ENCODE assay signal across 12 mouse cellular contexts in the genomic region with DNA sequence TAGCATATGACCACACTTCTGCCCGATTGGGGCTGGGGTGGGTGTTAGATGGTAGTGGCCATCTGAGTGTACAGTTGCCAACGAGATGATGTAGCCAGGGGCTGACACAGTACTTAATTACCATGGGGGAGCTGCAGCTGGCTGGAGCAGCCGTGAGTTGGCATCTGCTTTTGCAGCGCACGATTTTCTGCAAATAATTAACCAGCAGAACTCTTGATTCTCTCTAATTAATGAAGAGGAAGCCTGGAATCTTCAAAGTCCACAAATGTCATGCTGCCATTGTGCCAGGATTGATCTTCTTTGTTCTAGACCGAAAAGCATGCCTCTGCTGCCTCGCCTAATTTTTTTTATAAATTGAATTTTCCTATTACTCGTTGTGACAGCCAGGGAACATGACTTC. TPM values are rescaled to one million over a fixed set of nuclear protein-coding genes. Genes with fewer than 3 reads are reported as not detected.
DNase-seq lines count a peak whose midpoint lies in the region; ATAC-seq and TF ChIP-seq lines count a peak whose summit lies in the region.
"Had no signal": no experiment of that assay in that cellular context is flagged by ENCODE, and none has a peak within 500 bp of the region (broad histone marks: within the 10 kb centered on the region; RNA-seq: fewer than 3 reads in every experiment).

No protein-coding gene starts in this region.

- H3K9ac ChIP-seq in forebrain, embryonic 13.5 days: no peak overlapping the region
- no peak overlapping the region for H3K9ac ChIP-seq in midbrain, embryonic 14.5 days (replicated peaks; ENCODE audit: low read length)
- H3K9ac ChIP-seq: embryonic facial prominence, embryonic 12.5 days had no signal

- H3K9me3 ChIP-seq in forebrain, embryonic 13.5 days (replicated peaks): no peaks in the 10 kb centered on the region
- no peaks in the 10 kb centered on the region for H3K9me3 ChIP-seq in midbrain, embryonic 14.5 days (ENCODE audit: control insufficient read depth, low read length)
- no peaks in the 10 kb centered on the region for H3K9me3 ChIP-seq in heart, embryonic 10.5 days
- H3K9me3 ChIP-seq: embryonic facial prominence, embryonic 12.5 days had no signal

- no peak for TF ChIP-seq CTCF in kidney, adult 2 months (conservative IDR thresholded peaks at IDR 0.05; ENCODE audit: insufficient read depth, insufficient read length, low read depth, low read length)

- peaks cover 33% of the 10 kb centered on the region for H3K4me1 ChIP-seq in forebrain, embryonic 13.5 days
- peaks cover 49% of the 10 kb centered on the region for H3K4me1 ChIP-seq in kidney, adult 2 months (ENCODE audit: control insufficient read depth, insufficient read depth, low read length)
- H3K4me1 ChIP-seq in midbrain, embryonic 14.5 days (ENCODE audit: control insufficient read depth, insufficient read depth, low read length): peaks cover 20% of the 10 kb centered on the region
- H3K4me1 ChIP-seq in heart, embryonic 10.5 days: peaks cover 56% of the 10 kb centered on the region

- peak overlapping the region; percentile 33 for H3K4me2 ChIP-seq in forebrain, embryonic 13.5 days
- H3K4me2 ChIP-seq in midbrain, embryonic 14.5 days (ENCODE audit: low read length): peak overlapping the region; percentile 20; the same call in 1 of the 2 replicates
- H3K4me2 ChIP-seq: embryonic facial prominence, embryonic 12.5 days had no signal

- H3K27ac ChIP-seq in forebrain, embryonic 13.5 days: peak overlapping the region; percentile 35; the same call in 1 of the 2 replicates
- H3K27ac ChIP-seq in kidney, adult 2 months (ENCODE audit: insufficient read depth, low read depth, low read length): no peak overlapping the region
- peak overlapping the region; percentile 39 for H3K27ac ChIP-seq in midbrain, embryonic 14.5 days (replicated peaks; ENCODE audit: low read depth, low read length)
- H3K27ac ChIP-seq in heart, embryonic 10.5 days: no peak overlapping the region
- H3K27ac ChIP-seq: embryonic facial prominence, embryonic 12.5 days had no signal

- no peak overlapping the region for H3K4me3 ChIP-seq in forebrain, embryonic 13.5 days
- H3K4me3 ChIP-seq in kidney, adult 2 months (ENCODE audit: insufficient read depth, low read depth, low read length): no peak overlapping the region
- H3K4me3 ChIP-seq in midbrain, embryonic 14.5 days (replicated peaks; ENCODE audit: low read depth, low read length): no peak overlapping the region
- H3K4me3 ChIP-seq in heart, embryonic 10.5 days: no peak overlapping the region
- H3K4me3 ChIP-seq: embryonic facial prominence, embryonic 12.5 days; heart, adult 2 months had no signal

- H3K36me3 ChIP-seq in forebrain, embryonic 13.5 days (ENCODE audit: poor library complexity, severe bottlenecking): no peaks in the 10 kb centered on the region
- H3K36me3 ChIP-seq in kidney, adult 2 months (ENCODE audit: control insufficient read depth, insufficient read depth, low read length): no peaks in the 10 kb centered on the region
- no peaks in the 10 kb centered on the region for H3K36me3 ChIP-seq in midbrain, embryonic 14.5 days (ENCODE audit: control insufficient read depth, insufficient read depth, low read length)
- no peaks in the 10 kb centered on the region for H3K36me3 ChIP-seq in heart, embryonic 10.5 days
- H3K36me3 ChIP-seq: embryonic facial prominence, embryonic 12.5 days had no signal

- peak; percentile 40 for DNase-seq in brain, adult 2 months (ENCODE audit: low read depth, low spot score)
- DNase-seq in kidney, adult 2 months: peak; percentile 91
- DNase-seq in midbrain, embryonic 14.5 days: peak; percentile 74
- no peak for DNase-seq in layer of hippocampus, adult 9-10 months (ENCODE audit: low spot score)
- no peak for DNase-seq in thymus, postnatal 4 days
- no peak for DNase-seq in heart, embryonic 10.5 days (ENCODE audit: low spot score)
- DNase-seq in cerebellum, postnatal 36 days: no peak
- DNase-seq: cerebellum, adult 11-12 months; lung, postnatal 36 days had no signal

- TF ChIP-seq POLR2A in kidney, adult 2 months (IDR thresholded peaks at IDR 0.05; ENCODE audit: low read depth, low read length): no peak

- WGBS in forebrain, embryonic 13.5 days: 11% methylated on average over 8 of the region's 8 CpGs
- WGBS in kidney, adult 2 months: 32% methylated on average over 8 of the region's 8 CpGs
- 20% methylated on average over 8 of the region's 8 CpGs for WGBS in midbrain, embryonic 14.5 days
- WGBS in heart, embryonic 10.5 days: 78% methylated on average over 8 of the region's 8 CpGs

- ATAC-seq in forebrain, embryonic 13.5 days: peak; percentile 77
- ATAC-seq in midbrain, embryonic 14.5 days (ENCODE audit: low FRiP score, low TSS enrichment): peak; percentile 57; the same call in 1 of the 2 replicates

- peaks cover 35% of the 10 kb centered on the region for H3K27me3 ChIP-seq in forebrain, embryonic 13.5 days
- H3K27me3 ChIP-seq in kidney, adult 2 months (replicated peaks; ENCODE audit: control insufficient read depth, insufficient read depth, low read length): no peaks in the 10 kb centered on the region
- no peaks in the 10 kb centered on the region for H3K27me3 ChIP-seq in midbrain, embryonic 14.5 days (ENCODE audit: control insufficient read depth, insufficient read depth, low read length)
- no peaks in the 10 kb centered on the region for H3K27me3 ChIP-seq in heart, embryonic 10.5 days (ENCODE audit: insufficient read depth, poor library complexity, severe bottlenecking)
- H3K27me3 ChIP-seq: embryonic facial prominence, embryonic 12.5 days had no signal

RNA-seq across cellular contexts. Expression of a gene that starts 8.6 kb away (rescaled TPM):
- polyA plus RNA-seq in forebrain, embryonic 13.5 days (2015; fragmentation: Nextera tagmentation; extraction: Ambion mirVana): not detected in 2 replicates
- polyA plus RNA-seq in kidney, adult 2 months (2012; rRNA removed): 55.8 and 74.0 TPM in 2 replicates
- not detected in 2 replicates for polyA plus RNA-seq in midbrain, embryonic 14.5 days (2014; fragmentation: Nextera tagmentation; extraction: Ambion mirVana)
- polyA plus RNA-seq in heart, embryonic 10.5 days (2016; fragmentation: Nextera tagmentation; extraction: Ambion mirVana): 0.34 and 0.46 TPM in 2 replicates

Comparison
In these comparisons a context has a peak if more than half of its experiments do, and no peak if none do; other contexts are left out.
1. DNase-seq: peak in brain, adult 2 months (single experiment), kidney, adult 2 months (single experiment) and midbrain, embryonic 14.5 days (single experiment); none in layer of hippocampus, adult 9-10 months (single experiment), thymus, postnatal 4 days (single experiment), heart, embryonic 10.5 days (single experiment) and cerebellum, postnatal 36 days (0 of 2).
2. H3K27ac ChIP-seq: peak in forebrain, embryonic 13.5 days (single experiment) and midbrain, embryonic 14.5 days (single experiment); none in kidney, adult 2 months (single experiment) and heart, embryonic 10.5 days (single experiment).
3. RNA of a gene that starts 8.6 kb away (polyA plus RNA-seq): 55.8 to 74.0 TPM in kidney, adult 2 months; 0.34 to 0.46 TPM in heart, embryonic 10.5 days, not detected in midbrain, embryonic 14.5 days and not detected in forebrain, embryonic 13.5 days; every median in the first group is over 10 times any median in the second.